Mouse (Mus musculus) embryonic facial prominence, embryonic 13.5 days (tissue): ENCODE data around the gene Ak8. TPM values are rescaled to one million over a fixed set of nuclear protein-coding genes. Genes with fewer than 3 reads are reported as not detected.

Experiments
- ATAC-seq: fragments of 200-750 bp; cut with Nextera tagmentation; 2 replicates; pipeline ENCODE4 v1.8.0; 2017; ENCODE audit warnings: low read depth; ENCODE audit not compliant: insufficient number of reproducible peaks, insufficient read depth, low FRiP score, low TSS enrichment
- H3K27ac ChIP-seq: fragments of 300-500 bp; sonication (generic); 2 replicates; pipeline ENCODE4 v1.5.1; 2015; ENCODE audit warnings: moderate library complexity, mild to moderate bottlenecking, inconsistent platforms
- H3K27me3 ChIP-seq: fragments of 300-500 bp; sonication (generic); 2 replicates; pipeline ENCODE4 v1.6.1; 2015; ENCODE audit warnings: mild to moderate bottlenecking, inconsistent platforms
- H3K36me3 ChIP-seq: fragments of 300-500 bp; sonication (generic); 2 replicates; pipeline ENCODE4 v1.6.1; 2015; ENCODE audit warnings: mild to moderate bottlenecking, inconsistent platforms
- H3K4me1 ChIP-seq: fragments of 300-500 bp; sonication (generic); 2 replicates; pipeline ENCODE4 v1.6.1; 2015; ENCODE audit warnings: inconsistent platforms
- H3K4me2 ChIP-seq: fragments of 300-500 bp; sonication (generic); 2 replicates; pipeline ENCODE4 v1.6.1; 2015; ENCODE audit warnings: moderate library complexity, mild to moderate bottlenecking, inconsistent platforms
- H3K4me3 ChIP-seq: fragments of 300-500 bp; sonication (generic); 2 replicates; pipeline ENCODE4 v1.5.1; 2015; ENCODE audit warnings: mild to moderate bottlenecking, inconsistent platforms
- H3K9ac ChIP-seq: fragments of 300-500 bp; sonication (generic); 2 replicates; pipeline ENCODE4 v1.6.1; 2015; ENCODE audit warnings: mild to moderate bottlenecking, inconsistent platforms
- H3K9me3 ChIP-seq: fragments of 300-500 bp; sonication (generic); 2 replicates; pipeline ENCODE4 v1.6.1; 2016; ENCODE audit warnings: inconsistent platforms
- WGBS: fragments of 180-500 bp; shearing (Covaris S2); methylation state at CpG from one replicate; pipeline ENCODE4 v1.1.7; 2015; ENCODE audit warnings: mixed read lengths; 5-methylcytosine and 5-hydroxymethylcytosine counted together
- polyA plus RNA-seq: library from polyadenylated mRNA; unstranded; fragments of >200 nt; fragmentation: Nextera tagmentation; extraction: Ambion mirVana; gene quantifications from 2 replicates; pipeline ENCODE4 v1.2.1, GENCODE M21; 2015

Gene Ak8
- polyA plus RNA-seq, 1 experiment from 2014 or later = 0.90 TPM

DNA sequence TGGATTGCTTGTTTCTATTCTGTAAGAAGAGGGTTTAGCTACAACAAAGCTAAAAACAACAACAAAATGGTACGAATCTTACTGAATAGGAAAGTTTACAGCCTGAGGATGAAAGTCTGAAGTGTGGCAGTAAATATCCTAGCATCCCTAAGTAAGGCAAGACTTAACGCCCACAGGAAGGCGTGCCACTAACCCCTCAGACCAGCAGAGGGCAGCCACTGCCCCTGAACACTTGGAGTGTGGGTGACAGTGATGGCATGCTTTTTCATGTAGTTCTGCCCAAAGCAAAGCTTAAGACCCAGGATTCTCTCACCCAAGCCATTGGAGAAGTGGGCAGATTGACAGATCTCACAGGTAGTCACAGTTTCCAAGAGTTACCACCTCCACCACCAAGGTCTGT lies 11.5 kb upstream of the Ak8 start:
- ATAC-seq = no peak
- no peaks in the 10 kb centered on the region for H3K27me3 ChIP-seq
- no peak overlapping the region for H3K4me3 ChIP-seq
- H3K9ac ChIP-seq = no peak overlapping the region
- peaks cover 57% of the 10 kb centered on the region for H3K36me3 ChIP-seq
- no peak overlapping the region for H3K27ac ChIP-seq
- H3K4me1 ChIP-seq = no peaks in the 10 kb centered on the region
- H3K9me3 ChIP-seq = no peaks in the 10 kb centered on the region
- no peak overlapping the region for H3K4me2 ChIP-seq
- WGBS = 41% methylated on average over 3 of the region's 3 CpGs

GRCm38 (mm10) chr2:28692692-28693091 lies 7.3 kb upstream of the Ak8 start:
- Histone ChIP-seq H3K27ac (no peak overlapping the region), H3K36me3 (peaks cover 14% of the 10 kb centered on the region), H3K9me3 (no peaks in the 10 kb centered on the region), H3K27me3 (no peaks in the 10 kb centered on the region), H3K4me1 (no peaks in the 10 kb centered on the region), H3K4me2 (no peak overlapping the region), H3K9ac (0 out of 2 replicates have a peak overlapping the region, but pooled peaks have one; percentile 1), H3K4me3 (no peak overlapping the region)
- WGBS = 78% methylated on average over 9 of the region's 9 CpGs
- ATAC-seq = no peak

GRCm38 (mm10) chr2:28698566-28698965 lies 1.4 kb upstream of the Ak8 start:
- Histone ChIP-seq H3K27me3 (no peaks in the 10 kb centered on the region), H3K9me3 (no peaks in the 10 kb centered on the region), H3K4me3 (no peak overlapping the region), H3K27ac (no peak overlapping the region), H3K36me3 (no peaks in the 10 kb centered on the region), H3K4me2 (peak overlapping the region; percentile 91; the same call in 1 of the 2 replicates), H3K9ac (no peak overlapping the region), H3K4me1 (peaks cover 8% of the 10 kb centered on the region)
- no peak for ATAC-seq
- 60% methylated on average over 5 of the region's 5 CpGs for WGBS

- ATAC-seq = no peak
- peaks cover 16% of the 10 kb centered on the region for H3K4me1 ChIP-seq
- H3K4me3 ChIP-seq = no peak overlapping the region
- no peak overlapping the region for H3K4me2 ChIP-seq
- H3K36me3 ChIP-seq = no peaks in the 10 kb centered on the region
- H3K27ac ChIP-seq = no peak overlapping the region
- no peaks in the 10 kb centered on the region for H3K9me3 ChIP-seq
- no peak overlapping the region for H3K9ac ChIP-seq
- 69% methylated on average over 8 of the region's 8 CpGs for WGBS
- no peaks in the 10 kb centered on the region for H3K27me3 ChIP-seq
Observed at GRCm38 (mm10) chr2:28701646-28702262, 1.8 kb downstream of the Ak8 start.

- no peak overlapping the region for H3K4me2 ChIP-seq
- H3K27me3 ChIP-seq = no peaks in the 10 kb centered on the region
- no peak for ATAC-seq
- no peaks in the 10 kb centered on the region for H3K36me3 ChIP-seq
- no peaks in the 10 kb centered on the region for H3K9me3 ChIP-seq
- H3K9ac ChIP-seq = no peak overlapping the region
- H3K4me1 ChIP-seq = peaks cover 20% of the 10 kb centered on the region
- H3K27ac ChIP-seq = 0 out of 2 replicates have a peak overlapping the region, but pooled peaks have one; percentile 11
- WGBS = 43% methylated on average over 8 of the region's 8 CpGs
- H3K4me3 ChIP-seq = no peak overlapping the region
Observed at GRCm38 (mm10) chr2:28706106-28706636, 6.2 kb downstream of the Ak8 start.

DNA sequence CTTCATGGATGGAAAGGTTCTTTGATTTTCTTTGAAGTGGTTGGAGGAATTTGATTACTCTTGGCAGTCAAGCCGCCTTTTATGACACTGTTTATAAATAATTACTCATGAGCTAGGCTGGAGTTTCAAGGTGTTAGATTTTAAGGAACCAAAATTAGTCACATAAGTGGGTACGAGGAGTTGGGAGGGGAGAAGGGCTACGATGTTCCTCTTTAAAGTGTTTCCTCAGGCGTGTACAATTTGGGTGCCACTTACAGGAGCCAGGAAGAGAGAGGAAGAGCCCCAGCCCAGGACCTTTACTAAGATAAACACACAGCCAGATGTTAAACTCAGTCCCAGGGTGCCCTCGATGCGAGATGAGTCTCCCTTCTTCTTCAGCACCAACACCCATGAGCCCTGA lies 6.8 kb downstream of the Ak8 start:
- peaks cover 23% of the 10 kb centered on the region for H3K4me1 ChIP-seq
- no peak for ATAC-seq
- H3K9me3 ChIP-seq = no peaks in the 10 kb centered on the region
- no peak overlapping the region for H3K4me2 ChIP-seq
- no peak overlapping the region for H3K9ac ChIP-seq
- H3K27ac ChIP-seq = no peak overlapping the region
- no peak overlapping the region for H3K4me3 ChIP-seq
- H3K27me3 ChIP-seq = no peaks in the 10 kb centered on the region
- WGBS = 64% methylated on average over 6 of the region's 6 CpGs
- H3K36me3 ChIP-seq = no peaks in the 10 kb centered on the region

DNA sequence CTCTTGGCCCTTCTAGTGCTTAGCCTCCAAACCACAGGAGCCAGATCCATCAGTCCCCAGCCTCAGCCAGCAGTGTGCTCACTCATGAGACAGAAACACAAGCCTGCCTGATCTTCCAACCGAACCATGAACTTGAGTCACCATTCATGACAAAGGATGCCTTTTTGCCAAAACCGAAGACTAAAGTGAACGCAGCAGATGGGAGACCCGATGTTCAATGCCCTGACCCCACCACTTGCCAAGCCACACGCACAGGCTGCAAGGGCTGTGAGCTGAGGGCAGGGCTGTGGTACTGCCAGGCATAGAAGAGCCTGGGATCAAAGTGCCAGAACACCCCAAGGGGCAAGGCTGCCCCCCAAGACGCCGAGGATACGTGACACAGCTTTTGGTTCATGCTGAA lies 13.1 kb downstream of the Ak8 start:
- H3K27me3 ChIP-seq = no peaks in the 10 kb centered on the region
- ATAC-seq = no peak
- peaks cover 28% of the 10 kb centered on the region for H3K4me1 ChIP-seq
- WGBS = 70% methylated on average over 8 of the region's 8 CpGs
- H3K9me3 ChIP-seq = no peaks in the 10 kb centered on the region
- H3K9ac ChIP-seq = peak overlapping the region; percentile 44; the same call in 1 of the 2 replicates
- H3K27ac ChIP-seq = peak overlapping the region; percentile 87
- no peak overlapping the region for H3K4me3 ChIP-seq
- H3K36me3 ChIP-seq = no peaks in the 10 kb centered on the region
- no peak overlapping the region for H3K4me2 ChIP-seq

DNA sequence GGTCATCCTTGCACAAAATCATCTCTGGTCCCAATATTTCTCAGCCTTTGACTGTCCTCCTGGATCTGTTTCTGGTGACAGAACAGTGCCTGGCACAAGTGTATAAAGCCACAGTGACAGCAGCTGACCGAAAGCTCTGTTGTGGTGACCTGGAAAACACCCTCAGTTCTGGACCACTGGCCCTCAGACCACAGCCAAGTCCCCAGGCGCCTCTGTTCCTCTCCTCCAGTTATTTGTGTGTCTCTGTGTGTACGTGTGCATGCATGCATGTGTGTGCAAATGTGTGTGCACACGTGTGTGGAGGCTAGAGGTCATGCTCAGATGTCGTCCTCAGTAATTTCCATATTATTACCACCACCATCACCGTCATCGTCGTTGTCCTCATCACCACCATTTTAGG lies 22.5 kb downstream of the Ak8 start:
- Histone ChIP-seq H3K9me3 (no peaks in the 10 kb centered on the region), H3K27ac (no peak overlapping the region), H3K27me3 (no peaks in the 10 kb centered on the region), H3K9ac (no peak overlapping the region), H3K36me3 (no peaks in the 10 kb centered on the region), H3K4me1 (peaks cover 8% of the 10 kb centered on the region), H3K4me2 (no peak overlapping the region), H3K4me3 (no peak overlapping the region)
- 93% methylated on average over 8 of the region's 8 CpGs for WGBS
- ATAC-seq = no peak

- H3K36me3 ChIP-seq = no peaks in the 10 kb centered on the region
- no peak overlapping the region for H3K4me3 ChIP-seq
- H3K9ac ChIP-seq = no peak overlapping the region
- H3K9me3 ChIP-seq = no peaks in the 10 kb centered on the region
- no peak overlapping the region for H3K4me2 ChIP-seq
- 64% methylated on average over 9 of the region's 9 CpGs for WGBS
- ATAC-seq = no peak
- H3K27ac ChIP-seq = no peak overlapping the region
- peaks cover 13% of the 10 kb centered on the region for H3K4me1 ChIP-seq
- H3K27me3 ChIP-seq = peaks cover 7% of the 10 kb centered on the region; the same call in 1 of the 2 replicates
Observed at GRCm38 (mm10) chr2:28723912-28724311, 23.9 kb downstream of the Ak8 start.

DNA sequence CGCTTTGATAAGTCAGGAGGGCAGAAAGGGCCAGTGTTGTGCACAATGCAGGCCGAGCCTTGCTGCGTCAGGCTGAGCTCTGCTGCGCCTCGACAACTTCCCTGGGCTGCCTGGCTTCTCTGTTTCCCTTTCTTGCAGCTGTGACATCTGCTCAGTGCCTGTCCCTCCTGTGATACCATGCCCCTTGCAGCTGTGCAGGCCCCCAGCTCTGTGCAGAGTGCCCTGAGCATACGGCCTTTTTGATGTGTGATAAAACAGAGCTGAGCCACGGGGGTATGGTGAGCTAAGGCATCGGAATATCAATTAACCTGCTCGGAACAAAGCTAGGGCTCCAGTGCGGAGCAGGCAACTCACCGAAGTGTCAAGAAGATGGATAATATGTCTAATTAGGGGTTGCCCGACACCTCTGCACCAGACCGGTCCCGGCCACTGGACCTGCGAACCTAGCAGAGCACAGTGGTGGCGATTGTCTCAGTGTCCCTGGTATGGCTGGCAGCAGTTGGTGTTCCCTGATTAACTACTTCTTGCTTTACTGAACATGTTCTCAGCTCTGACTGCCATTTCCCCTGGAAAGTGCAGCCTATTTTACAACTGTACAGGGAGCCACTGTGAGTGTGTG lies 27.9 kb downstream of the Ak8 start:
- no peaks in the 10 kb centered on the region for H3K9me3 ChIP-seq
- ATAC-seq = no peak
- peaks cover 7% of the 10 kb centered on the region; the same call in 1 of the 2 replicates for H3K27me3 ChIP-seq
- H3K4me3 ChIP-seq = no peak overlapping the region
- H3K36me3 ChIP-seq = no peaks in the 10 kb centered on the region
- H3K9ac ChIP-seq = peak overlapping the region; percentile 16; the same call in 1 of the 2 replicates
- H3K4me1 ChIP-seq = peaks cover 15% of the 10 kb centered on the region
- no peak overlapping the region for H3K27ac ChIP-seq
- WGBS = 44% methylated on average over 16 of the region's 16 CpGs
- H3K4me2 ChIP-seq = no peak overlapping the region

GRCm38 (mm10) chr2:28730676-28731075 lies 30.7 kb downstream of the Ak8 start:
- peaks cover 23% of the 10 kb centered on the region for H3K4me1 ChIP-seq
- H3K9me3 ChIP-seq = no peaks in the 10 kb centered on the region
- peaks cover 7% of the 10 kb centered on the region; the same call in 1 of the 2 replicates for H3K27me3 ChIP-seq
- no peak overlapping the region for H3K9ac ChIP-seq
- ATAC-seq = no peak
- H3K4me2 ChIP-seq = no peak overlapping the region
- no peak overlapping the region for H3K4me3 ChIP-seq
- no peaks in the 10 kb centered on the region for H3K36me3 ChIP-seq
- no peak overlapping the region for H3K27ac ChIP-seq

DNA sequence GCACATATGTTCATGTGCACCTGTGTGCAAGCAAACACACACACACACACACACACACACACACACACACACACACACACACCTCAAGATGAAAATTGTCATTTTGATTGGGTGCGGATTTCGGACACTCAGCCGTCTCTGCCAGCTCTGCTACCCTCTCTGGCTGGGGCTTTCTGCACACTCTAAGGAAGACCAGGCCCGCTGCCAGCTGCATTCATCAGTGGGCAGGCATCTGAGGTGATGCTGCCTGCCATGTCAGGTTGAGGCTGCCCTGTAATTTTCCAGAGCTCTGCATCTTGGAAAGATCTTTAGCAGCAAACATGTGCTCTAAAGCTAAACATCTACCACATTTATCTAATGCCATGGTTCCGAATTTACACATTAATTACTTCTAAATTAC lies 37.1 kb downstream of the Ak8 start:
- H3K4me3 ChIP-seq = no peak overlapping the region
- 83% methylated on average over 5 of the region's 5 CpGs for WGBS
- peaks cover 6% of the 10 kb centered on the region; the same call in 1 of the 2 replicates for H3K27me3 ChIP-seq
- H3K4me2 ChIP-seq = no peak overlapping the region
- no peak overlapping the region for H3K27ac ChIP-seq
- H3K9me3 ChIP-seq = no peaks in the 10 kb centered on the region
- H3K36me3 ChIP-seq = no peaks in the 10 kb centered on the region
- no peak for ATAC-seq
- no peak overlapping the region for H3K9ac ChIP-seq
- peaks cover 22% of the 10 kb centered on the region for H3K4me1 ChIP-seq
